Mouse (Mus musculus) forebrain, embryonic 14.5 days (tissue): ENCODE results near the gene Mfap4. TPM values are rescaled to one million over a fixed set of nuclear protein-coding genes. Genes with fewer than 3 reads are reported as not detected.

Experiments used
- ATAC-seq: fragments of 200-750 bp; cut with Nextera tagmentation; 2 replicates; pipeline ENCODE4 v1.8.0; 2017; ENCODE audit warnings: mild to moderate bottlenecking, moderate library complexity
- DNase-seq: peaks from one replicate; pipeline ENCODE4 v3.0.0-alpha.2; 2015; ENCODE audit warnings: low spot score
- H3K27ac ChIP-seq: fragments of 300-500 bp; sonication (generic); 2 replicates; pipeline ENCODE4 v1.5.1; 2014; ENCODE audit warnings: low read depth, mild to moderate bottlenecking, control low read depth, low read length, moderate library complexity
- H3K27me3 ChIP-seq: fragments of 300-500 bp; sonication (generic); replicated peaks from 2 replicates; pipeline ENCODE4 v1.6.1; 2014; ENCODE audit warnings: low read length, control low read depth, mixed read lengths; ENCODE audit not compliant: control insufficient read depth, insufficient read depth
- H3K36me3 ChIP-seq: fragments of 300-500 bp; sonication (generic); 2 replicates; pipeline ENCODE4 v1.6.1; 2014; ENCODE audit warnings: low read length, control low read depth; ENCODE audit not compliant: control insufficient read depth, insufficient read depth
- H3K4me1 ChIP-seq: fragments of 300-500 bp; sonication (generic); 2 replicates; pipeline ENCODE4 v1.6.1; 2014; ENCODE audit warnings: antibody characterized with exemption, low read length, control low read depth; ENCODE audit not compliant: control insufficient read depth, insufficient read depth
- H3K4me2 ChIP-seq: fragments of 300-500 bp; sonication (generic); 2 replicates; pipeline ENCODE4 v1.6.1; 2014; ENCODE audit warnings: mild to moderate bottlenecking, control low read depth, low read length
- H3K4me3 ChIP-seq: fragments of 300-500 bp; sonication (generic); 2 replicates; pipeline ENCODE4 v1.5.1; 2014; ENCODE audit warnings: low read depth, low read length, control low read depth
- H3K9ac ChIP-seq: fragments of 300-500 bp; sonication (generic); 2 replicates; pipeline ENCODE4 v1.6.1; 2014; ENCODE audit warnings: mild to moderate bottlenecking, low read length, control low read depth, moderate library complexity
- H3K9me3 ChIP-seq: fragments of 300-500 bp; sonication (generic); replicated peaks from 2 replicates; pipeline ENCODE4 v1.6.1; 2016; ENCODE audit warnings: low read length, control low read depth, mixed read lengths; ENCODE audit not compliant: control insufficient read depth
- WGBS: fragments of 180-500 bp; shearing (Covaris S2); extraction: QIAGEN DNeasy Blood & Tissue Kit; methylation state at CpG from one replicate; pipeline ENCODE4 v1.1.7; 2014; 5-methylcytosine and 5-hydroxymethylcytosine counted together
- polyA plus RNA-seq: library from polyadenylated mRNA; unstranded; fragments of >200 nt; fragmentation: Nextera tagmentation; extraction: Ambion mirVana; gene quantifications from 2 replicates; pipeline ENCODE4 v1.2.1, GENCODE M21; 2014

Mfap4 gene
- polyA plus RNA-seq, 1 experiment from 2014 or later = 65.7 TPM

DNA sequence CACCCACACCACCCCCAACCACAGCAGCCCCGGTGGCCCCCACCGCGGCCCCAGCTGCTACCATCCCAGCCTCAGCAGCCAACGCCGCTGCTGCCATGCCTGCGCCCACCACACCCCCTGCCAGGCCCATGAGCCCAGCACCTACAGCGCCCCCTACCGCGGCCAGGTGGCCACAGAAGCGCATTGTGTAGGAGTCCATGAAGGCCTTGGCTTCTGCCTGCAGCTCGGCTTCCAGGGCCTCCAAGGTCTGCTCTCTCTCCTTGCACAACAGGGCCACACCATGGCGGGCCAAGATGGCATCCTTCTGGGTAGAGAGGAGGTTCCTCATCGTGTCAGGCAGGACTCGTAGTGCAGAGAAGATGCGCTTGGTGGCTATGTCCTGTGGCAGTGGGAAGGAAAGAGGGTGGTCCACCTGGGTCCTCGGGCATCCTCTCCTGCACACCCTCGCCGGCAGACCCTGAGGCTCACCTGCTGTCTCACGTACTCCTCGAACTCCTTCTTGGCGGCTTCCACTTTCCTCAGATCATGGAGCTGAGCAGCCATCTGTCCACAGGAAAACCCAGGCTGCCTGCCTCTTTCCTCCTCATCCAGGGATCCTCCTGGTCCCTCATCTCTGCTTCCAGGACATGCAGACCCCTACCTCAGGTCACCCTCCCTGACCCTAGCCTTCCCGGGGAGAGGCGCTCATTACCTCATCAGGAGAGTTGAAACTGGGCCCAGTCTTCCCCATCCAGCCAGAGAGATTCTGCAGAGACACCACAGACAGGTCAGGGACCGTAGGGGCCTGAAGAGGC, 35.5 kb upstream of the Mfap4 start:
- DNase-seq = no peak
- Histone ChIP-seq H3K4me1 (peaks cover 31% of the 10 kb centered on the region), H3K9me3 (no peaks in the 10 kb centered on the region), H3K9ac (no peak overlapping the region), H3K27ac (peak overlapping the region; percentile 64; the same call in 1 of the 2 replicates), H3K27me3 (no peaks in the 10 kb centered on the region), H3K36me3 (no peaks in the 10 kb centered on the region), H3K4me2 (no peak overlapping the region), H3K4me3 (no peak overlapping the region)
- ATAC-seq = no peak
- WGBS = 71% methylated on average over 24 of the region's 24 CpGs

DNA sequence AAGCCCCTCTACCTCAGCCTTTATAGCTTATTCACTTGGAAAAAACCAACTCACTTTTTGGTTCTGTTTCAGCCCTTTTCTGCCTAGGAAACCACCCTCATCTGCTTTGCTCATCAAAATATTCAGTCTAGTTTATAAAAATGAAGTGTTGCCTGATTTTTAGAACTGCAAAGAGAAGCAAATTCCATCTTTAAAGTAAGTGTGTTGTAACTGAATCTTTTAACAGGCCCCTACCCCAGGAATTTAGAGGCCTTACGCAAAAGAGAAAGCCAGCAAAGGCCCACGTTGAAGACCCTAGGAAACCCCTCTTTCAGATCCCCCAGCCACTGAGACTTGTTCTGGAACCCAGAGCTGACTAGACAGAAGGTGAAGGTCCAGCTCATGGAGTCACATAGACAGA, 21.2 kb upstream of the Mfap4 start:
- 84% methylated on average over 2 of the region's 2 CpGs for WGBS
- H3K4me1 ChIP-seq = no peaks in the 10 kb centered on the region
- H3K9me3 ChIP-seq = no peaks in the 10 kb centered on the region
- ATAC-seq (no peak), DNase-seq (no peak)
- no peak overlapping the region for H3K9ac ChIP-seq
- H3K27me3 ChIP-seq = no peaks in the 10 kb centered on the region
- H3K4me2 ChIP-seq = no peak overlapping the region
- no peak overlapping the region for H3K4me3 ChIP-seq
- H3K36me3 ChIP-seq = no peaks in the 10 kb centered on the region
- no peak overlapping the region for H3K27ac ChIP-seq

- Histone ChIP-seq H3K36me3 (no peaks in the 10 kb centered on the region), H3K4me2 (no peak overlapping the region), H3K9ac (no peak overlapping the region), H3K4me3 (no peak overlapping the region), H3K27me3 (no peaks in the 10 kb centered on the region), H3K4me1 (no peaks in the 10 kb centered on the region), H3K27ac (no peak overlapping the region), H3K9me3 (no peaks in the 10 kb centered on the region)
- 49% methylated on average over 4 of the region's 4 CpGs for WGBS
- no peak for ATAC-seq
- no peak for DNase-seq
These were observed 19.8 kb upstream of the Mfap4 start for GRCm38 (mm10) chr11:61465422-61465821.

DNA sequence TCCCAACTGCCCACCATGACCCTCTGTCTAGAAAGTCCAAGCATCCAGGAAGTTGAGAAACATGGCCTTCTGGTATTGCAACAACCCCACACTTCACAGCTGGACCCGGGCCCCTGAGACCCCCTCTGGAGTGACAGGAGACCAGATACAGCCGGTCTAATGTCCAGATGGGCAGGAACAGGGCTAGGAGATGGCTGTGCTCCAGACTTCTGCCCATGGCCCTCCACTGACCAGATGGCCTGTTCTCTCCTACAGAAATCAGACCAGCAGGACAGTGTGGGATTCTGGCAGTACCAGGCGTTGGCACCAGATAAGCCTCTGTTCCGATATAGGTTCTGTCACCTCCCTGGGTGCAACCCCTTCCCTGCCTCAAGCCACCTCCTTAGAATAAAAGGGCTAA, 16.7 kb upstream of the Mfap4 start:
- H3K4me3 ChIP-seq = no peak overlapping the region

GRCm38 (mm10) chr11:61469317-61469917, 15.8 kb upstream of the Mfap4 start:
- Histone ChIP-seq H3K9me3 (no peaks in the 10 kb centered on the region), H3K27ac (no peak overlapping the region), H3K4me2 (no peak overlapping the region), H3K9ac (no peak overlapping the region), H3K27me3 (no peaks in the 10 kb centered on the region), H3K4me3 (no peak overlapping the region), H3K4me1 (no peaks in the 10 kb centered on the region), H3K36me3 (no peaks in the 10 kb centered on the region)
- WGBS = 79% methylated on average over 7 of the region's 7 CpGs
- DNase-seq (no peak), ATAC-seq (no peak)

More for the DNA sequence above, 16.7 kb upstream of the Mfap4 start:
- DNase-seq (no peak), ATAC-seq (no peak)
- no peak overlapping the region for H3K9ac ChIP-seq
- no peaks in the 10 kb centered on the region for H3K4me1 ChIP-seq
- H3K27ac ChIP-seq = no peak overlapping the region
- WGBS = 89% methylated on average over 4 of the region's 4 CpGs
- H3K9me3 ChIP-seq = no peaks in the 10 kb centered on the region
- no peaks in the 10 kb centered on the region for H3K27me3 ChIP-seq
- no peaks in the 10 kb centered on the region for H3K36me3 ChIP-seq
- no peak overlapping the region for H3K4me2 ChIP-seq

- Histone ChIP-seq H3K27ac (no peak overlapping the region), H3K9me3 (no peaks in the 10 kb centered on the region), H3K9ac (no peak overlapping the region), H3K4me1 (no peaks in the 10 kb centered on the region), H3K27me3 (no peaks in the 10 kb centered on the region), H3K36me3 (no peaks in the 10 kb centered on the region), H3K4me3 (no peak overlapping the region), H3K4me2 (no peak overlapping the region)
- DNase-seq (no peak), ATAC-seq (no peak)
These were observed 14.4 kb upstream of the Mfap4 start for GRCm38 (mm10) chr11:61470880-61471279.

- DNase-seq (no peak), ATAC-seq (no peak)
- Histone ChIP-seq H3K4me2 (no peak overlapping the region), H3K36me3 (no peaks in the 10 kb centered on the region), H3K4me1 (peaks cover 6% of the 10 kb centered on the region; the same call in 1 of the 2 replicates), H3K9ac (no peak overlapping the region), H3K27ac (no peak overlapping the region), H3K4me3 (no peak overlapping the region), H3K27me3 (no peaks in the 10 kb centered on the region), H3K9me3 (no peaks in the 10 kb centered on the region)
- WGBS = 76% methylated on average over 4 of the region's 4 CpGs
These were observed 11.6 kb upstream of the Mfap4 start for GRCm38 (mm10) chr11:61473630-61474029.

- WGBS = 56% methylated on average over 12 of the region's 12 CpGs
- Histone ChIP-seq H3K27me3 (no peaks in the 10 kb centered on the region), H3K9me3 (no peaks in the 10 kb centered on the region), H3K4me3 (no peak overlapping the region; the same call in 1 of the 2 replicates), H3K4me1 (peaks cover 6% of the 10 kb centered on the region; the same call in 1 of the 2 replicates), H3K4me2 (peak overlapping the region; percentile 27), H3K27ac (no peak overlapping the region), H3K36me3 (no peaks in the 10 kb centered on the region), H3K9ac (no peak overlapping the region)
- no peak for DNase-seq
- ATAC-seq = no peak
These were observed 8.3 kb upstream of the Mfap4 start for GRCm38 (mm10) chr11:61476786-61477382.
